Mouse (Mus musculus) hindbrain, postnatal 0 days (tissue): ENCODE measurements around the gene Grxcr1. TPM values are rescaled to one million over a fixed set of nuclear protein-coding genes. Genes with fewer than 3 reads are reported as not detected.

ENCODE experiments used
- ATAC-seq: fragments of 200-750 bp; cut with Nextera tagmentation; 2 replicates; pipeline ENCODE4 v1.8.0; 2017; ENCODE audit warnings: mild to moderate bottlenecking, moderate TSS enrichment, moderate library complexity
- DNase-seq: peaks from one replicate; pipeline ENCODE4 v3.0.0-alpha.2; 2015; ENCODE audit warnings: low spot score
- H3K27ac ChIP-seq: fragments of 300-500 bp; sonication (generic); 2 replicates; pipeline ENCODE4 v1.5.1; 2014; ENCODE audit warnings: mild to moderate bottlenecking
- H3K27me3 ChIP-seq: fragments of 300-500 bp; sonication (generic); 2 replicates; pipeline ENCODE4 v1.6.1; 2014; ENCODE audit warnings: low read length, mixed read lengths; ENCODE audit not compliant: insufficient read depth
- H3K36me3 ChIP-seq: fragments of 300-500 bp; sonication (generic); 2 replicates; pipeline ENCODE4 v1.6.1; 2014; ENCODE audit warnings: low read length, mixed read lengths; ENCODE audit not compliant: insufficient read depth
- H3K4me1 ChIP-seq: fragments of 300-500 bp; sonication (generic); 2 replicates; pipeline ENCODE4 v1.6.1; 2014; ENCODE audit warnings: antibody characterized with exemption, low read length, mixed read lengths; ENCODE audit not compliant: insufficient read depth
- H3K4me2 ChIP-seq: fragments of 300-500 bp; sonication (generic); 2 replicates; pipeline ENCODE4 v1.6.1; 2014; ENCODE audit warnings: low read depth, mild to moderate bottlenecking, low read length, moderate library complexity, mixed read lengths
- H3K4me3 ChIP-seq: fragments of 300-500 bp; sonication (generic); 2 replicates; pipeline ENCODE4 v1.5.1; 2014; ENCODE audit warnings: low read length
- H3K9ac ChIP-seq: fragments of 300-500 bp; sonication (generic); replicated peaks from 2 replicates; pipeline ENCODE4 v1.6.1; 2014; ENCODE audit warnings: mild to moderate bottlenecking, low read length, moderate library complexity, mixed read lengths
- H3K9me3 ChIP-seq: fragments of 300-500 bp; sonication (generic); 2 replicates; pipeline ENCODE4 v1.6.1; 2016; ENCODE audit warnings: low read length, mixed read lengths
- CTCF ChIP-seq: IDR thresholded peaks from 2 replicates; pipeline ENCODE4 v1.5.1; 2016; ENCODE audit warnings: antibody characterized with exemption, control low read depth, low read depth
- WGBS: fragments of 180-500 bp; shearing (Covaris S2); extraction: QIAGEN DNeasy Blood & Tissue Kit; methylation state at CpG from one replicate; pipeline ENCODE4 v1.1.7; 2014; 5-methylcytosine and 5-hydroxymethylcytosine counted together
- polyA plus RNA-seq: library from polyadenylated mRNA; unstranded; fragments of >200 nt; fragmentation: Nextera tagmentation; extraction: Ambion mirVana; gene quantifications from 2 replicates; pipeline ENCODE4 v1.2.1, GENCODE M21; 2015
- total RNA-seq: library from RNA; depleted of rRNA; stranded (reverse); fragments of >200 nt; gene quantifications from 2 replicates; pipeline ENCODE4 v1.2.3, GENCODE M21; 2014; rRNA removed

The Grxcr1 gene
- not detected in 2 replicates for total RNA-seq
- 0.18 and 0.23 TPM in 2 replicates for polyA plus RNA-seq

DNA sequence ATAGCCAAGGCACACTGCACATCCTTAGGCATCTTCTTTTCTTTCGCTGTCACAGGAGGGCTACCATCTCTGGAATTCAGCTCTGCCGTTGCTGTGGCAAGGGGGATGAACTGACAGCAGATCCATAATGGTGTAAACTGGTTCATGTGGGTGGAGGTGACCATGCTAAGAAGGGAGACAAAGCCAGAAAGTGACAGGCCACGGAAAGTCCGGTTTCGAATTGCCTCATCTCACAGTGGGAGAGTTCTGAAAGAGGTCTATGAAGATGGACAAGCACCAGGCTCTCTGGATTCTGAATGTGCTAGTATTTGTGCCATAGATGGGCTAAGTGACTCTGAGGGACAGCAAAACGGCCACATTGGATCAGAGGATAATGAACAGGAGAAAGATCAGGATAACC is at the start of gene Grxcr1:
Gene Grxcr1, plus strand, starts transcription at position 92 of the 400 bp plus-strand sequence.
- 79% methylated on average over 6 of the region's 6 CpGs for WGBS
- Histone ChIP-seq H3K4me2 (no peak within 1 kb of the TSS), H3K4me3 (no peak within 1 kb of the TSS), H3K9ac (no peak within 1 kb of the TSS), H3K4me1 (no peaks in the 10 kb centered on the region; the same call in 1 of the 2 replicates), H3K27ac (no peak within 1 kb of the TSS), H3K36me3 (no peaks in the 10 kb centered on the region), H3K9me3 (no peaks in the 10 kb centered on the region), H3K27me3 (no peaks in the 10 kb centered on the region)
- DNase-seq (no peak), ATAC-seq (no peak)
- TF ChIP-seq CTCF: no peak

GRCm38 (mm10) chr5:67981946-67982526 is 49.6 kb upstream of the Grxcr1 start:
- ATAC-seq (no peak), DNase-seq (no peak)
- Histone ChIP-seq H3K9ac (no peak overlapping the region), H3K4me3 (no peak overlapping the region), H3K9me3 (no peaks in the 10 kb centered on the region), H3K4me2 (no peak overlapping the region), H3K27me3 (no peaks in the 10 kb centered on the region), H3K4me1 (no peaks in the 10 kb centered on the region), H3K36me3 (no peaks in the 10 kb centered on the region), H3K27ac (no peak overlapping the region)
- WGBS: 29% methylated on average over 3 of the region's 3 CpGs
- TF ChIP-seq CTCF: no peak

- Histone ChIP-seq H3K4me2 (no peak overlapping the region), H3K4me1 (no peaks in the 10 kb centered on the region), H3K9ac (no peak overlapping the region), H3K27me3 (no peaks in the 10 kb centered on the region), H3K9me3 (no peaks in the 10 kb centered on the region), H3K27ac (no peak overlapping the region), H3K36me3 (no peaks in the 10 kb centered on the region), H3K4me3 (no peak overlapping the region)
- DNase-seq: no peak
- no peak for TF ChIP-seq CTCF
- no peak for ATAC-seq
Observed at GRCm38 (mm10) chr5:67990426-67990825, 41.2 kb upstream of the Grxcr1 start.

- Histone ChIP-seq H3K36me3 (no peaks in the 10 kb centered on the region), H3K4me2 (no peak overlapping the region), H3K27me3 (no peaks in the 10 kb centered on the region), H3K9me3 (no peaks in the 10 kb centered on the region), H3K4me1 (no peaks in the 10 kb centered on the region), H3K4me3 (no peak overlapping the region), H3K27ac (no peak overlapping the region), H3K9ac (no peak overlapping the region)
- ATAC-seq (no peak), DNase-seq (peak; percentile 21)
- WGBS: 87% methylated on average over 6 of the region's 6 CpGs
- no peak for TF ChIP-seq CTCF
Observed at GRCm38 (mm10) chr5:68002611-68003010, 29.0 kb upstream of the Grxcr1 start.

DNA sequence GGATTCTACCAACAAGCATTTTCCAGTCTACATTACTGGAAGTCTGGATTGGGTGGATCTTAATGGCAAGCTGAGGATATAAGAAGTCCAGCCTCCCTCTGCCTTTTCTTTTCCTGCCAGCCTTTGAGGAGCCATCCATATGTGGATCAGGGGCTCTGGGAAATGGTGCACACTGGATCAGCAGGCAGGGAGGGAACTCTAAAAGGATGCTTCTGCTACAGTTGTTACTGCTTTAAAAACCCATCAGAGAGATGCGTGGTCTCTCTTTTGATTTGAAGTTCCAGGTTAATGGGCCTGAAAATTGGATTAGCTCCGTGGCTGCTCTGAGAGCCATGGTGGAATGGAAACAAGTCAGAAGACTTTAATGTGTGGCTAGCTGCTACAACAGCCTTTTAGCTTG is 27.7 kb upstream of the Grxcr1 start:
- no peak for ATAC-seq
- DNase-seq: peak; percentile 49
- no peak for TF ChIP-seq CTCF

GRCm38 (mm10) chr5:68004419-68004818 is 27.2 kb upstream of the Grxcr1 start:
- no peak overlapping the region for H3K27ac ChIP-seq
- no peak for TF ChIP-seq CTCF
- WGBS: 86% methylated on average over 2 of the region's 2 CpGs

More for the DNA sequence above, 27.7 kb upstream of the Grxcr1 start:
- Histone ChIP-seq H3K9me3 (no peaks in the 10 kb centered on the region), H3K9ac (no peak overlapping the region), H3K4me1 (no peaks in the 10 kb centered on the region), H3K27ac (no peak overlapping the region), H3K4me2 (no peak overlapping the region), H3K4me3 (no peak overlapping the region), H3K27me3 (no peaks in the 10 kb centered on the region), H3K36me3 (no peaks in the 10 kb centered on the region)
- WGBS: 22% methylated on average over 2 of the region's 2 CpGs

DNA sequence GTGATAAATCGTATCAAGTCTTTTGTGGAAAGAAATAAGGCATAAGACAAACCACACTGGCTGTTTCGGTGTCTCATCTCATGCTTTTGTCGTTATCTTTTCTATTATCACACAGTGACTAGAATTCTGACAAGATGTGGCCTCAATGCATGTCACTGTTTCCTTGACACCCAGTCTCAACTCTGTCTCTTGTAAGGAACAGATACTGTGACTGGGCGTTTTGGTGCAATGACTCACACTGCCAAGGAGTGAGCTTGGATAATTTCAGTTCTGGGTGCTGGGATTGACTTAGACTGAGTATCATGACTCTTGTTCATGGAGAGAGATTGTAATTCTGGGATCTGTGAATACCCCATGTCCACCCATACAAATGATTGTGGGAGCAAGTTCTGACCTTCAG is 24.6 kb upstream of the Grxcr1 start:
- Histone ChIP-seq H3K4me3 (no peak overlapping the region), H3K27me3 (no peaks in the 10 kb centered on the region), H3K27ac (no peak overlapping the region), H3K36me3 (no peaks in the 10 kb centered on the region), H3K4me2 (no peak overlapping the region), H3K9me3 (no peaks in the 10 kb centered on the region), H3K9ac (no peak overlapping the region), H3K4me1 (no peaks in the 10 kb centered on the region)
- DNase-seq (no peak), ATAC-seq (no peak)
- WGBS: 84% methylated on average over 4 of the region's 4 CpGs
- no peak for TF ChIP-seq CTCF

More at GRCm38 (mm10) chr5:68004419-68004818, 27.2 kb upstream of the Grxcr1 start:
- ATAC-seq (no peak), DNase-seq (no peak)
- no peak overlapping the region for H3K4me3 ChIP-seq
- H3K9ac ChIP-seq: no peak overlapping the region
- no peak overlapping the region for H3K4me2 ChIP-seq
- H3K4me1 ChIP-seq: no peaks in the 10 kb centered on the region
- no peaks in the 10 kb centered on the region for H3K9me3 ChIP-seq
- no peaks in the 10 kb centered on the region for H3K27me3 ChIP-seq
- H3K36me3 ChIP-seq: no peaks in the 10 kb centered on the region
